Mouse (Mus musculus) cerebellum, adult 2 months (tissue): Measurements from ENCODE around the gene Mrpl39.

Experiments
- CTCF ChIP-seq: fragments of 200-500 bp; IDR thresholded peaks from 2 replicates; pipeline ENCODE4 v1.5.1; 2011; ENCODE audit warnings: low read depth, mild to moderate bottlenecking, control low read depth, low read length, moderate library complexity, borderline replicate concordance; ENCODE audit not compliant: insufficient read depth
- POLR2A ChIP-seq: fragments of 200-500 bp; IDR thresholded peaks from 2 replicates; pipeline ENCODE4 v1.6.1; 2011; ENCODE audit warnings: low read length, control low read depth, borderline replicate concordance; ENCODE audit not compliant: insufficient read depth

- TF ChIP-seq CTCF (no peak), POLR2A (no peak)
These were observed 35.9 kb upstream of the Mrpl39 start for GRCm38 (mm10) chr16:84771461-84771860.
